Mouse (Mus musculus) embryonic facial prominence, embryonic 11.5 days (tissue): ENCODE results near the gene Tpra1. TPM values are rescaled to one million over a fixed set of nuclear protein-coding genes. Genes with fewer than 3 reads are reported as not detected.

Experiments
- ATAC-seq: fragments of 200-750 bp; cut with Nextera tagmentation; replicated peaks from 2 replicates; pipeline ENCODE4 v1.8.0; 2017; ENCODE audit warnings: low read depth; ENCODE audit not compliant: insufficient number of reproducible peaks, low FRiP score, low TSS enrichment
- DNase-seq: peaks from one replicate; pipeline ENCODE4 v3.0.0-alpha.2; 2015; ENCODE audit warnings: low spot score
- H3K27ac ChIP-seq: fragments of 300-500 bp; sonication (generic); replicated peaks from 2 replicates; pipeline ENCODE4 v1.5.1; 2014; ENCODE audit warnings: mild to moderate bottlenecking, low read depth, low read length, control low read depth
- H3K27me3 ChIP-seq: fragments of 300-500 bp; sonication (generic); 2 replicates; pipeline ENCODE4 v1.6.1; 2014; ENCODE audit warnings: mild to moderate bottlenecking, low read length, moderate library complexity, mixed read lengths; ENCODE audit not compliant: control insufficient read depth, insufficient read depth
- H3K36me3 ChIP-seq: fragments of 300-500 bp; sonication (generic); replicated peaks from 2 replicates; pipeline ENCODE4 v1.6.1; 2014; ENCODE audit warnings: low read depth, mild to moderate bottlenecking, low read length, moderate library complexity, mixed read lengths; ENCODE audit not compliant: control insufficient read depth, insufficient read depth
- H3K4me1 ChIP-seq: fragments of 300-500 bp; sonication (generic); 2 replicates; pipeline ENCODE4 v1.6.1; 2014; ENCODE audit warnings: low read length, mixed read lengths; ENCODE audit not compliant: control insufficient read depth, insufficient read depth
- H3K4me2 ChIP-seq: fragments of 300-500 bp; sonication (generic); 2 replicates; pipeline ENCODE4 v1.6.1; 2014; ENCODE audit warnings: low read depth, mild to moderate bottlenecking, control low read depth, low read length, moderate library complexity
- H3K4me3 ChIP-seq: fragments of 300-500 bp; sonication (generic); 2 replicates; pipeline ENCODE4 v1.5.1; 2014; ENCODE audit warnings: low read depth, low read length, control low read depth
- H3K9ac ChIP-seq: fragments of 300-500 bp; sonication (generic); replicated peaks from 2 replicates; pipeline ENCODE4 v1.6.1; 2014; ENCODE audit warnings: mild to moderate bottlenecking, control low read depth, low read length
- H3K9me3 ChIP-seq: fragments of 300-500 bp; sonication (generic); replicated peaks from 2 replicates; pipeline ENCODE4 v1.6.1; 2016; ENCODE audit warnings: mild to moderate bottlenecking, low read length, inconsistent platforms, mixed read lengths; ENCODE audit not compliant: control insufficient read depth
- WGBS: fragments of 180-500 bp; shearing (Covaris S2); extraction: QIAGEN DNeasy Blood & Tissue Kit; methylation state at CpG from one replicate; pipeline ENCODE4 v1.1.7; 2014; 5-methylcytosine and 5-hydroxymethylcytosine counted together
- polyA plus RNA-seq: library from polyadenylated mRNA; unstranded; fragments of >200 nt; fragmentation: Nextera tagmentation; extraction: Ambion mirVana; gene quantifications from 2 replicates; pipeline ENCODE4 v1.2.1, GENCODE M21; 2014

Gene Tpra1
- polyA plus RNA-seq, 1 experiment from 2014 or later: 41.0 TPM

DNA sequence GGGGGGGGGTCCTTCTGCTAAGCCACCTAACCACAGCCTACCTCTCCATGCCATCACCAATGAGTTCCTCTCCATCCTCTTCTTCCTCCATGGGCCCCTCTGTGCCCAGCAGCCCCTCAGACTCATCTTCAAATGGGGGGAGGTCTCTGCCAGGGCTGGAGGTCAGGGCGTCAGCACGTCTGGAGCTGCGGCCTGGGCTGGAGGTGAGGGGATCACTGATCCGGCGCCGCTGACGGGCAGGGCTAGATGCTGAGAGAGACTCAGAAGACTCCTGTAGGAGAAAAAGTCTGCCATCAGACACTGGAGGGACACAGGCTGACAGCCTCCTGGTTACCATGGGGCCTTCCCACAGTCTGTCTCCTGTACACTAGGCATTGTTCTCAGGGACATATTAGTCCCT, 4.8 kb upstream of the Tpra1 start:
- 61% methylated on average over 7 of the region's 7 CpGs for WGBS
- Histone ChIP-seq H3K4me3 (peak overlapping the region; percentile 74; the same call in 1 of the 2 replicates), H3K27me3 (no peaks in the 10 kb centered on the region), H3K4me2 (peak overlapping the region; percentile 48), H3K9me3 (no peaks in the 10 kb centered on the region), H3K27ac (no peak overlapping the region), H3K9ac (peak overlapping the region; percentile 22; the same call in 1 of the 2 replicates), H3K4me1 (no peaks in the 10 kb centered on the region), H3K36me3 (peaks cover 5% of the 10 kb centered on the region)
- DNase-seq (no peak), ATAC-seq (no peak)

DNA sequence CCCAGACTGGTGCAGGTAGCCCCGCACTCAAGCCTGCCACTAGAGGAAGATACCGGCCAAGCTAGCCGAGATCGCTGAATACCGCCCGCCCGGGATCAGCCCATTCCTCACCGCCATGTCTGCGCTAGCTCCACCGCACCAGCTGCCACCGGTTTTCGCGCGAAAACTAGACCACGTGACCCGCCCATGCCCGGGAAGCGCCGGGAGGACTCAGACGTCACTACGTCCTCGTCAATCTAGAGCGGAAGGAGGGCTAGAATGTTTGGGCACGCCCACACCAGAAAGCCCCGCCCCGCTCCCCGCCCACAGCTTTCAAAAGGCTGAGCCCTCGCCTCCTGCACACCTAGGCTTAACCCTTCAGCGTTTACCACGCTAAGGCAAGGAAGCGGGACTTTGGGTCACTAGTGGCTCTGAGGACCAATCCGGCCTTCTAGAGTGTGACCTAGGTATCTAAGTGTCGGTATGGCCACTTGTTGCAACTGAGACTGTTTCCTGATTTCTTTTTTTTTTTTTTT, 3.5 kb upstream of the Tpra1 start, which contains the start of gene Mcm2:
TSS of gene Mcm2 (minus strand) at position 247 of the 515 bp plus-strand sequence.
- peak within 1 kb of the TSS; percentile 90 for H3K9ac ChIP-seq
- peaks cover 5% of the 10 kb centered on the region for H3K36me3 ChIP-seq
- H3K27ac ChIP-seq: peak within 1 kb of the TSS; percentile 65
- DNase-seq (peak; percentile 98), ATAC-seq (peak; percentile 66)
- 0 out of 2 replicates have a peak, but pooled peaks cover 1% of the 10 kb centered on the region for H3K4me1 ChIP-seq
- peak within 1 kb of the TSS; percentile 74 for H3K4me3 ChIP-seq
- no peaks in the 10 kb centered on the region for H3K9me3 ChIP-seq
- WGBS: under 1% methylated on average over 33 of the region's 33 CpGs
- peak within 1 kb of the TSS; percentile 77 for H3K4me2 ChIP-seq
- no peaks in the 10 kb centered on the region for H3K27me3 ChIP-seq

DNA sequence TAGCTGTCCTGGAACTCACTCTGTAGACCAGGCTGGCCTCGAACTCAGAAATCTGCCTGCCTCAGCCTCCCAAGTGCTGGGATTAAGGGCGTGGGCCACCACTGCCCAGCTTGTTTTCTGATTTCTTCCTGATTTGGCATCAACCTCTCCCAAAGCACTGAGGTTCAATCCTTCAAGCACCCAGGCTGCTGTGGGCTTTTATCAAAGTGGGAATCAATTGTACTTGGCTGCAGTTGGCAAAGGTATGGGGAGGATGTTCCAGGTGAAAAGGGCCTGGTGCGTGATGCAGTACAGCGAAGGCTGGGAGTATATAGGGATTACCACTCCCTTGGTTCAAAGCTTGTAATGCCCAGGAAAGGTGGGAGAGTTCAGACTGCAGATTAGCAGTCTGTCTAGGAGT, 3.0 kb upstream of the Tpra1 start:
- H3K4me1 ChIP-seq: 0 out of 2 replicates have a peak, but pooled peaks cover 2% of the 10 kb centered on the region
- H3K27me3 ChIP-seq: no peaks in the 10 kb centered on the region
- H3K9ac ChIP-seq: peak overlapping the region; percentile 18; the same call in 1 of the 2 replicates
- WGBS: 61% methylated on average over 4 of the region's 4 CpGs
- H3K27ac ChIP-seq: no peak overlapping the region
- peaks cover 5% of the 10 kb centered on the region for H3K36me3 ChIP-seq
- ATAC-seq (no peak), DNase-seq (no peak)
- peak overlapping the region; percentile 77 for H3K4me2 ChIP-seq
- no peaks in the 10 kb centered on the region for H3K9me3 ChIP-seq
- H3K4me3 ChIP-seq: no peak overlapping the region

DNA sequence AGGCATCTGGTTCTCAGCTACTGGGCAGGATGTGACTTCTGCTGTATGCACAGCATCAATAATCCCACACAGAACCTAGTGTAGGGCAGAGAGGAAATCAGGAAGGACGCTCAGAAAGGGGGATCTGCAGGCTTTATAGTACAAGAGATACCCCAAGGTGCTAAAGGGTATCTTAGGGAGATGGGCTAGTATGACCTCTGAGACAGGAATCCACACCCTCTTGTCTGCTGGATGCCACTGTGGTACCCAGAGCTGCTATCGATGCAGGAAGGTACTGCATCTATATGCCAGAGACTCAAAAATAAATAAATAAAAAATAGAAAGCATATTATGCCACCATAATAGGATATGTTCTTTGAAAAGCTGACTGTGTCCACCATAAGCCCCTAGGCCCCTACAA, 2.4 kb upstream of the Tpra1 start:
- H3K4me2 ChIP-seq: no peak overlapping the region
- no peak overlapping the region for H3K9ac ChIP-seq
- ATAC-seq (no peak), DNase-seq (no peak)
- no peak overlapping the region for H3K27ac ChIP-seq
- peaks cover 5% of the 10 kb centered on the region for H3K36me3 ChIP-seq
- H3K4me1 ChIP-seq: 0 out of 2 replicates have a peak, but pooled peaks cover 2% of the 10 kb centered on the region
- no peaks in the 10 kb centered on the region for H3K9me3 ChIP-seq
- no peaks in the 10 kb centered on the region for H3K27me3 ChIP-seq
- WGBS: 83% methylated on average over 2 of the region's 2 CpGs
- H3K4me3 ChIP-seq: no peak overlapping the region

DNA sequence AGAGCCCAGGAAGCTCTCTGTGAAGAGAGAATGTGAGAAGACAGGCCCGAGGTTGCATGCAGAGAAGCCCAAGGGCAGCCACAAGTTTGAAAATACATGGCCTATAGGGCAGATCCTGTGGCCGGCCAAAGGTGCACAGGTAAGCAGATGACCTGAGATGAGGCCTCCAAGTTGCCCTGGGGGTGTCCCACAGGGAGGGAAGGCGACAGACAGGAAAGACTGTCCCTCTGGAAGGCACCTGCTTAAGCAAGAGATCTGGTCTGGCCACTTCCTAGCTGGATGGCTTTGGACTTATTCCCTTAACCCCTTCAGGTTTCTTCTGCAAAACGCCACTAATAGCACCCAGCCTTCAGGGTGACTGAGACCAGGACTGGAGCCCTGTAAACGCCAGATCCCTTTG, 580 bp upstream of the Tpra1 start:
- H3K9me3 ChIP-seq: no peaks in the 10 kb centered on the region
- peak overlapping the region; percentile 70 for H3K4me3 ChIP-seq
- peak overlapping the region; percentile 65 for H3K9ac ChIP-seq
- peaks cover 4% of the 10 kb centered on the region; the same call in 1 of the 2 replicates for H3K4me1 ChIP-seq
- WGBS: 6% methylated on average over 5 of the region's 5 CpGs
- peak overlapping the region; percentile 72; the same call in 1 of the 2 replicates for H3K27ac ChIP-seq
- DNase-seq (peak; percentile 19), ATAC-seq (no peak)
- H3K4me2 ChIP-seq: peak overlapping the region; percentile 80
- no peaks in the 10 kb centered on the region for H3K36me3 ChIP-seq
- no peaks in the 10 kb centered on the region for H3K27me3 ChIP-seq

DNA sequence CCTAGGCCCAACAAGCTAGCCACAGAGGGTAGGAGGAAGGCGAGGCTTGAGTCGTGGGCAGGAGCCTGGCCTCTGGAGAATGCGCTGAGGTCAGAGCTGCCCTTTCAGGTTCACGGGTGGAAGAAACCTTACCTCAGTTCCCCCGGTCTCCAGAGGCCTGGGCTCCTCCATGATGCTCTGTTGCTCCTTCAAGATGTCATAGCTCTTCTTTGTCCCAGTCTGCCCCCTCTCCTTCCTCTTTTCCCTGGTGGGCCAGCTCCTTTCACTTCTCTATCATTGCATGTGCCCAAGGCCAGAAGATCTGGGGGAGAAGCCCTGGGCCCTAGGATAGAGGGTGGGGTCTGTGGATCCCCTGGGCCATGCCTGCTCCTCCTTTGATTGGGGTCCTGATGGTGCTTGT, 1.7 kb downstream of the Tpra1 start:
- H3K4me2 ChIP-seq: peak overlapping the region; percentile 73
- H3K27ac ChIP-seq: no peak overlapping the region
- no peak for ATAC-seq
- H3K27me3 ChIP-seq: no peaks in the 10 kb centered on the region
- H3K4me1 ChIP-seq: peaks cover 6% of the 10 kb centered on the region; the same call in 1 of the 2 replicates
- WGBS: 94% methylated on average over 4 of the region's 5 CpGs
- H3K36me3 ChIP-seq: no peaks in the 10 kb centered on the region
- no peaks in the 10 kb centered on the region for H3K9me3 ChIP-seq
- H3K9ac ChIP-seq: no peak overlapping the region; the same call in 1 of the 2 replicates
- DNase-seq: no peak
- no peak overlapping the region for H3K4me3 ChIP-seq

DNA sequence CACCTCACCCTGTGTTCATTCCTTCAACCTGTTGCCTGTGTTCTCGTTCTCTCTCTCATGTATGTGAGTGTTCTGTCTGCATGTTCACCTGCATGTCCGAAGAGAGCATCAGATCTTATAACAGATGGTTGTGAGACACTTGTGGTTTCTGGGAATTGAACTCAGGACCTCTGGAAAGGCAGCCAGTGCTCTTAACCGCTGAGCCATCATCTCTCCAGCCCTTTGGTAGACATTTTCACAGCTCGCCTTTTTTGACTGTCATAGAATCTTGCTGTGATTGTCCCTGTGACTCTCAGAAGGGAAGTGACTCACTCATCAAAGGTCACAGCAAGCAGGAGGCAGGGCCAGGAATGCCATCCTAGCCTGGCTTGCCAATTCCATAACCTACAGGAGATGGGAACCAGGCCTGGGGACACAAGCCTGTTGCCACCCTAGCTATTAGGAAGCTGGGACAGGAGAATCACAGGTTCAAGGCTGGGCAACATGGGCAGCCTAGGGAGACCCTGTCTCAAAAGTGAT, 2.5 kb downstream of the Tpra1 start:
- Histone ChIP-seq H3K4me1 (peaks cover 6% of the 10 kb centered on the region; the same call in 1 of the 2 replicates), H3K27me3 (no peaks in the 10 kb centered on the region), H3K27ac (no peak overlapping the region), H3K36me3 (no peaks in the 10 kb centered on the region), H3K4me3 (no peak overlapping the region), H3K9me3 (no peaks in the 10 kb centered on the region), H3K4me2 (no peak overlapping the region), H3K9ac (no peak overlapping the region)
- 81% methylated on average over 4 of the region's 4 CpGs for WGBS
- ATAC-seq (no peak), DNase-seq (no peak)

DNA sequence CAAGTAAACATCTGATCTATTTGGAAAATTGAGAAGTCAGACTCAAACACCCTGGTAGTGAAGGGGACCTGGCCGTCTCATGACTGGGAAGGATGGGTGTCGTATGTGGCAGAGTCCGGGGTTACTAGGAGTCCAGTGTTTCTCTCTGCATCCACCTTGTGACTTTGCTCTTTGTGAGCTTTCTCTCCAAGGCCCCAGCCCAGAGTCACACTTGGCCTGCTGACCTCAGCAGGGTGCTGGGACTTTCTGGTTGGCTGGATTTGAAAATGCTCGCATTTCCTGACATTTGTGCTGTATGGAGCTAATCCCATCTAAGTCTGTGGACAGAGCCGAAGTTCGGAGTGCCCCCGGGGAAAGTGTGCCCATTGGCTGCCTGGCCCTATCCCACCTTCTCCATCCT, 3.0 kb downstream of the Tpra1 start:
- no peaks in the 10 kb centered on the region for H3K9me3 ChIP-seq
- no peaks in the 10 kb centered on the region for H3K27me3 ChIP-seq
- ATAC-seq: no peak
- no peaks in the 10 kb centered on the region for H3K36me3 ChIP-seq
- H3K4me3 ChIP-seq: no peak overlapping the region
- H3K9ac ChIP-seq: no peak overlapping the region
- H3K4me1 ChIP-seq: peaks cover 6% of the 10 kb centered on the region; the same call in 1 of the 2 replicates
- DNase-seq: no peak
- H3K27ac ChIP-seq: no peak overlapping the region
- no peak overlapping the region for H3K4me2 ChIP-seq
- 82% methylated on average over 7 of the region's 7 CpGs for WGBS
